Mouse (Mus musculus) cerebellum, adult (tissue): Measurements from ENCODE around the gene Dysf.
"Not testable (repeated sequence)": the region's sequence is repeated elsewhere in the genome, so short reads cannot be mapped to it uniquely, and the experiment has no call there.

Experiments used
- ATAC-seq: cut with Nextera tagmentation; 2 replicates; pipeline ENCODE4 v1.9.2; 2017; ENCODE audit warnings: mild to moderate bottlenecking, moderate library complexity, mixed read lengths; ENCODE audit not compliant: insufficient number of reproducible peaks, low FRiP score, low TSS enrichment

Dysf gene

GRCm38 (mm10) chr6:84008363-84009171, at the start of gene Dysf:
Gene Dysf, plus strand, starts transcription at chr6:84008590.
- ATAC-seq = no peak

- no peak for ATAC-seq
Observed at GRCm38 (mm10) chr6:83987642-83988041, 20.7 kb upstream of the Dysf start.

- no peak for ATAC-seq
Observed at GRCm38 (mm10) chr6:84002716-84003115, 5.7 kb upstream of the Dysf start.

GRCm38 (mm10) chr6:84004295-84004694, 4.1 kb upstream of the Dysf start:
- no peak for ATAC-seq

- no peak for ATAC-seq
Observed at GRCm38 (mm10) chr6:84009172-84009872, 932 bp downstream of the Dysf start.

GRCm38 (mm10) chr6:84009915-84010302, 1.5 kb downstream of the Dysf start:
- no peak for ATAC-seq

GRCm38 (mm10) chr6:84010303-84011225, 2.2 kb downstream of the Dysf start:
- ATAC-seq = no peak

GRCm38 (mm10) chr6:84014961-84015683, 6.7 kb downstream of the Dysf start:
- not testable (repeated sequence) for ATAC-seq

GRCm38 (mm10) chr6:84016851-84017250, 8.5 kb downstream of the Dysf start:
- no peak for ATAC-seq

- no peak for ATAC-seq
Observed at GRCm38 (mm10) chr6:84017392-84017791, 9.0 kb downstream of the Dysf start.

- no peak for ATAC-seq
Observed at GRCm38 (mm10) chr6:84018906-84019550, 10.6 kb downstream of the Dysf start.

- no peak for ATAC-seq
Observed at GRCm38 (mm10) chr6:84020002-84020401, 11.6 kb downstream of the Dysf start.

- no peak for ATAC-seq
Observed at GRCm38 (mm10) chr6:84021990-84022389, 13.6 kb downstream of the Dysf start.

- no peak for ATAC-seq
Observed at GRCm38 (mm10) chr6:84025636-84026035, 17.2 kb downstream of the Dysf start.

GRCm38 (mm10) chr6:84028791-84029190, 20.4 kb downstream of the Dysf start:
- ATAC-seq = no peak

- ATAC-seq = no peak
Observed at GRCm38 (mm10) chr6:84029775-84030174, 21.4 kb downstream of the Dysf start.

GRCm38 (mm10) chr6:84032516-84032915, 24.1 kb downstream of the Dysf start:
- ATAC-seq = not testable (repeated sequence)

GRCm38 (mm10) chr6:84043251-84043940, 35.0 kb downstream of the Dysf start:
- ATAC-seq = no peak

- no peak for ATAC-seq
Observed at GRCm38 (mm10) chr6:84044679-84045078, 36.3 kb downstream of the Dysf start.
